Mouse (Mus musculus): ENCODE data around the gene Parp14.

Parp14 gene

DNA sequence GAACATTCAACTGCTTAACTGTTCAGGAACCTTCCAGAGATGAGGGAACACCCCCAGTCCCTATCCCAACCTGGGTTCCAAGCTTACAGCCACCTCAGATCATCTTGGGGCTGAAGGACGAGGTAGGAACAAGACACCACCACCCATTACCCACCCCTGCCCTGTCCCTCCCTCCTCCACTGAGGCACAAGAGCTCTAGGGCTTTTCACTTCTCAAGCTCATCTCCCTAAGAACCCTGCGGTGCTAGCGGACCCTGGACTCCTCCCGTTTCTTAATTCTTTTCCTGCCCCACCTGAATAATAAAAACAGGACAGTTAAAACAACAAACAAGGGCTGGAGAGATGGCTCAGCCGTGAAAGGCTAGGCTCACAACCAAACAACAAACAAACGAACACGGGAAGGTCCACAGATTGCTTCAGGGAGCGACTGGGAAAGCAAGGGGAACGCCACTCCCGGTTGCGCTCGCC lies 730 bp downstream of the Parp14 start:
- in situ Hi-C loops (cut with MseI, MboI): loop anchor here in 1 of 2 experiments (10.0 kb wide), 1 partner anchor 64 kb away; the partner anchor contains the start of genes Dtx3l and Parp9

DNA sequence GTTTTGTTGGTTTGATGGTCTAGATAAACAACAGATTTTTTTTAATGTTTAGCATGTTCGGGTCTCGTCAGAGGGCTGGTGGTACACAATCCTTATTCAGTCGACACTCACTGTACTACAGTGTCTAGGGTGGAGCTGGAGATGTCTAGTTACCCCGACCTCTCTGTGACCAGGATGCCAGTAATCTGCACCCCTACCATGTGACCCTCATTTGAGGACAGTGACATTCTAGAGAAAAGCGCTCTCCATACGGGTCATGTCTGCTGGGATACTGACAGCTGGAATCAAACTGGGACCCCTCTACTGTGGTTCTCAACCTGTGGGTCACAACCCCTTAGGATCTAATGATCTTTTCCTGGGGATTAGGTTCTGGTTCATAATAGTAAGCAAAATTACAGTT lies 1.7 kb downstream of the Parp14 start:
- in situ Hi-C loops (cut with MseI, MboI): loop anchor here in 1 of 2 experiments (10.0 kb wide), 1 partner anchor 65 kb away; the partner anchor contains the start of genes Dtx3l and Parp9

DNA sequence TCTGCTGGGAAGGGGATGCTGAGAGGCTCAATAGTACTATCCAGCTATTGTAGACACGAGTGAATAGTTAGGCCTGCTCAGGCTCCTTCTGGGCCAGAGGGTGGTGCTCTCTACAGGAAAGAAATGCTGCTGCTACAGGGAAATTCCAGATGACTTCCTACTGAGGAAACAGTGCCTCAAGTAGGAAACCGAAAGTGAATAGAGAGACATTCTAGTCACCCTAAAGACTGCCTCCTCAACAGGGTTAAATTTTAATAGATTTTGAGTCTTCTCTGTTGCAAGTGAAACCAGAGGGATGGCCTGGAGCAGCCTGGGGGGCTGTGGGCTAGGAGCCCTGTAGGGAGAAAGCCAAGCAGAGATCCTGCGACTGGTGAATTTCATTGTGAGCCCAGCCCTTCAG lies 2.2 kb downstream of the Parp14 start:
- in situ Hi-C loops (cut with MseI, MboI): no loop called here

DNA sequence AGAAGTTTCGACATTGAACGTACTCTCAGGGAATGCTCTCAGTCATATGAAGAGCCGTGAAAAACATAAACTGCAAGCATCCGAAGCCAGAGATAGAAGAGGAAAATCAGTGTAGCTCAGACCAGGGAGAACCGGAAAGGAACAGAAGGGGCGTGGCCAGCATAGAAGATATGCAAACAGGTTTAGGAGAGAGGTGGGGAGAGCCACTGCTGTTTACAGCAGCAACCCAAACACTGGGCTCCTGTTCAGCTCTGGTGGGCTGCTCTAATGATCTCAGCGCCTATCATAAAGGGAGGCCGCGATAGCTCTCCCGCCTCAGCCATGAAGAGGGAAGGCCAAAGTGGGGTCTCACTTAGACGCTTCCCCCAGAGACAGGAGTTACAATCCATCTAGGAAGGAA lies 3.6 kb downstream of the Parp14 start:
- in situ Hi-C loops (cut with MseI, MboI): no loop called here

DNA sequence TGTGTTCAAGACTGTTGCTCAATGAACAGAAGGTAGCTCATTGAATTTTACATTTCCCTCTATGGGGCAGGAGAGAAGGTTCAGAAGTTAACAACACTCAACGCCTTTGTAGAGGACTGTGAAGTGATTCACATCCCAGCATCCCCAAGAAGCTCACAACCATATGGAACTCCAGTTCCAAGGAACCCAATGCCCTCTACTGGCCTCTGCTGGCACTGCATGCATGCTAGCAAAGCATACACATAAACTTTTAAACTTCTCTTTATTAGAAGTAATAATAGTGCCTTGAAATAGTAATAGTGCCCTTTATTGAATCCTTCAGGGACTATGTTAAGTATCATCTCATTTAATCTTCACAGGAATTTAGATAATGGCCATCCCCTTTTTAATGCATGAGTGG lies 9.3 kb downstream of the Parp14 start:
- in situ Hi-C loops (cut with MseI, MboI): no loop called here

DNA sequence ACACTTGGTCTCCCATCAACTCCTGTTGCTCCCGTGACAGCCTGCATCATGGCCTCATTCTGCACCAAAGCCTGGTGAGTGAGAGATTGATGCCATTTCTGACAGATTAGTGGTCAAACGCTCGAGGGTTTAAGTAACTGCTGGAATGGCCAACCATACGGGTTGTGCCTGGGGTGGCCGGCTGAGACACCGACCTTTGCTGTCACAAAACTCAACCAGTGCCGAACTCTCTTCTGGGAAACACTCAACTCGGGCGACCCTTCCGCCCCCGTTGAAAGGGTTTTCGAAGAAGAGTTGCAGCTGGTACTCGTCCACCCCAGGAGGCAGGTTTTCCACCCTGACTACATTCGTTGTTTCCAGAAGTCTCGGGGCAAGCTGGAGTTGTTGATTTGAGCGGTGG lies 11.1 kb downstream of the Parp14 start:
- in situ Hi-C loops (cut with MseI, MboI): no loop called here

DNA sequence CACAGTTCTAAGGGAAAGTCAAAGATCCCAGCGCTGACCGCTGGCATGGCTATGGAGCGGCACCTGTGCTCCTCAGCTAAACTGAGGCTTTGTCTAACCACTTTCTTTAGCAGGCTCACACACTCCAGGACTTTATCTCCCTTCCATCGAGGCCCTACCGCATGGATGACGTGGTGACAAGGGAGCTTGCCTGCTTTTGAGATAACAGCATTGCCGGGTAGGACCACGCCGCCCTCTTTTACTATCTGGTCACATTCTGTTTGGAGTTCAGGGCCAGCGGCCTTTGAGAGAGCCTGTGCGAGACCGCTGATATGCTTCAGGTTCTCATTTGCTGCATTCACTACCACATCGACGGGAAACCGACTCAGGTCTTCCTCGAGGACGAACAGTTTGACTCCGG lies 14.6 kb downstream of the Parp14 start:
- in situ Hi-C loops (cut with MseI, MboI): no loop called here

DNA sequence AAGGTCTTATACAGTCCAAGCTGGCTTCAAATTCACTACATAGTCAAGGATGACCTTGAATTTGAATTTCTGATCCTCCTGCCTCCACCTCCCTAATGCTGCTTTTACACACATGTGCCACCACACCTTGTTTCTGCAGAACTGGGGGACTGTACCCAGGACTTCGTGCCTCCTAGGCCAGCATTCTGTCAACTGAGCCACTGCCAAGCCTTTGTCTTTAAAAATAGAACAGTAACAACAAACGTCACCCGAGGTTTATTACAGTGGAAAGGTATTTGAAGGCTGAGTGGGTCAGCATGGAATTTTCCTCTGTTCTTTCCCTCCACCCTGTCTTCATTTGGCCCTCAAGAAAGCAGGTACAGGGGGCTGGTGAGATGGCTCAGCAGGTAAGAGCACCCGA lies 15.5 kb downstream of the Parp14 start:
- in situ Hi-C loops (cut with MseI, MboI): no loop called here

DNA sequence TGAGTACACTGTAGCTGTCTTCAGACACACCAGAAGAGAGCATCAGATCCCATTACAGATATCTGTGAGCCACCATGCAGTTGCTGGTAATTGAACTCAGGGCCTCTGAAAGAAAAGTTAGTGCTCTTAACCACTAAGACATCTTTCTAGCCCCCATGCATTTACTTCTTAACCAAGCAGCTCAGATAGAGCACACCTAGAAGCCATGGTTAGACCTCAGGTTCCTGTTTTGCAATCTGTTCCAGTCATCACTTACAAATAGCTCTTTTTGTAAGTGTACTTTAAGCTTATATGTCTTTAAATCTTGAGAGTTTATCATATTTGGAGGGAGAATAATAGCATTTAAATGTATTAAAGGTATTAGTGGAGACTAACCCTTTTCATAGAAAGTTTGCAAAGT lies 24.2 kb downstream of the Parp14 start:
- in situ Hi-C loops (cut with MseI, MboI): no loop called here

DNA sequence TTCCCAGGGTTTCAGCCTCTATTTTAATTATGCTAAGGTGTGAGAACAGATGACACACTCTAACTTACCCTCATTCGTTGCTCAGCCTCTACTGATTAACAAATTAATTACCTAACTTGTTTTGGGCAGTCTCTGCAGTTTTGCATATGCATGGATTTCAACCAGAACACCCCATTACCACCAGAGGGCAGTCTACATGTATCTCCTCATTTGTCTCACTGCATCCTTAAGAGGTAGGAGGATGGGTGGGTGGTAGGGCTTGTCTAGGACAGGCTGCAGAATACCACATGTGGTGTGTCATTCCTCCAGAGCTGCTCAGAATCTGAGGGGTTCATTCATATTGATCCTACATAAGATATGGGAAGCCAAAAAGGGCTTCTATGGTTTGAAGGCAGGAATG lies 31.7 kb downstream of the Parp14 start:
- in situ Hi-C loops (cut with MseI, MboI): no loop called here

DNA sequence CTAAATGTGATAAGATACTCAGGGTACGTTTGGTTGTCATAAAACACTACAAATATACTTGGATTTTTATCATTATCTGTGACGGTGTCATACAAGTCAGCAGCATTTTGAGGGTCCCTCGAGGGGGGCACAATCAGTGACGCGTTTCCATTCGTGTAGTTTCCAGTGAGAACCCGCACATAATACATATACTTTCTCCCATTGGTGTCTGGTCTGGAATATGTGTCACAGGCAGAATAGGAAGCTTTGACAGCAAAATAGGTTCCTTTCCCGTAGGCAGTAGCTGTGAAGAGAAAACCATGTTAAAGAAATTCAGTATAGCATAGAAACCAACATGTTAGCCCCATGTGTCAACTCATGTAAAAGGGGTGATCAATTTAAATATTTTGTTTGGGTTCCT lies 36.7 kb downstream of the Parp14 start:
- in situ Hi-C loops (cut with MseI, MboI): no loop called here

DNA sequence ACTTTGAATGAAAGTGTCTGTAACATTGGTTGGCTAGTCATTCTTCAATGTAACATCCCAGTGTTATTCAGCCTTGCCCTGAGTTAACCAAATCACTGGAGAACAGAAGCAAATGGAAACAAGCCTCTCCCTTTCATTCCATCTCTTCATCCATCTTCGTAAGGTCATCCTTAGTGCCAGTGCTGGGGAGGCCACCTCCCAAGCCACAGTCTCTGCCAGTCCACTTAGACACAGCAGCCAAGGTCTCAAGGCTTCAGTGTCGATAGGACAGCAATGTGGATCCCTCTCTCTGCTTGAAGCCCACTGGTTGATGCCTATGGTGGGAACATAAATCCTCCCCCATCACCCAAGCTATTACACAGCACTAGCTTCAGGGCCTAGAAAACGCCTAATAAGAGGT lies 38.4 kb downstream of the Parp14 start:
- in situ Hi-C loops (cut with MseI, MboI): no loop called here

DNA sequence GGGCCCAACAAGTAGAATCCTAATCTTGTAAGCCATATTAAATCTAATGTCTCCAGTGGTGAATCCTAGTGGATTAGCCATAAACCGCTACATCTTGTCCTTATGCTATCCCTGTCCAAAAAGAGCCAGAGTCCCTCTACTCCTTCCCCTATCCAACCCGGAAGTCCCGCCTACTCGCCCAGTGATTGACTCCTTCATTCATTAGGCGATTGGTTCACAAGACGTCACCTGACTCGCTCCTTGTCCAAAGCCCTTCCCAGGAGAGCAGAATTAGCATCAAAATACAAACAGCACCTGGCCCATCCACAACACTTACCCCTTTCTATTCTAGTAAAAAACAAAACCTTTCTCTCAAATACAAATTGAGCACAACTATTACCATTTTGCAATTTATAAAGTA lies 41.3 kb downstream of the Parp14 start:
- in situ Hi-C loops (cut with MseI, MboI): no loop called here

DNA sequence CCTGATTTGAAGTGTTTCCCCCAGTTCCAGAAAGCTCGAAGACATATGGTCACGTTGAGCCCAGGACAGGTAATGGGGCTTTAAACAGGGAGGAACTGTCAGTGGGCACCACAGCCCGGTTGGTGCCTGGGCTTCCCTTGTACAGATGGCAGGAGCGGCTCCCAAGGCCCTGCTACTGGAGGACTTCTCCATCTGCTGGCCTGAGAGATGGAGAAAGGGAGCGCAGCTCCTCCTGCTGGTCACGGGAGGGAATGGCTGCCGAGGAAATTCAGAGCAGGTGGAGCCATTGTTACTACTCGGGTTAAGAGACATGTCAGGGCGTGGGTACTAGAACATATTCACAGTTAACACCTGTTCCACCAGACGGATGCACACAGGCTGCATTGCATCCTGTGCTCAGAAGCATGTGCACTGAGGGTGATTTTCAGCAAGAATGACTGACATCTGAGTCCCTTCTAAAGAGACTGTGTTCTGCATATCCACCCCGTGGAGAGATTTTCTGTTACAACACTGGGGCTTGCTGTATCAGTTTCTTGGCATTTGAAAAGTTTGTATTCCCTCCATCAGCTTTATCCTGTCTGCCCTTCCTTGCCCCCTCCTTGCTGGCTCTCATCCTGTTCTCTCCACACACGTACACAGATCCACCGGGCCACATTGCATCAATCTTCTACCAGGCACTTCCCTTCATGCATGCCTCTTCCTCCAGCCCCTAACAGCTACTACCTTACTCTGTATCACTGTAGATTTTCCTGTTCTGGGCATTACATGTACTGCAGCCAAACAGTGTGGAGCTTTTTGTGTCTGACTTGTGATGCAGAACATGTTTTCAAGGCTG lies 53.9 kb downstream of the Parp14 start:
- in situ Hi-C loops (cut with MseI, MboI): loop anchor here (5.0 to 10.0 kb wide), 2 partner anchors 83 to 85 kb away; no protein-coding TSS in a partner anchor

DNA sequence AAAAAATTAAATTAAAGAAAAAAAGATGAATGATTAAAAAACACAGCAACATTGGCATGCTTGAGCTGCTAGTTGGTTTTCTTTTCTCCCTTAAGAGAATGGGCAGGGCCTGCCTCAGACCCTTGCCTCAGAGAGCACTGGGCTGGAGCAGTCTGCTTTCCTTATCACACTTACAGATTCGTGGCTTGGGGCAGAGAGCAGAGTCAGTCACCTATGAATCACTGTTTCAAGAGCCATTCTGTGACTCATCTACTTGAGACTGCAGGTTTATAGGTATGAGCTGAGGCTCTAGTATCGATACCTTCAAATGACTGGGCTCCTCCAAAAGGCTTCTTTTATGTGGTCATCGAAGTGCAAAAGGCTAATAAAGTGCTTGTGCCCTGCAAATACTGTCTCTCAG lies 58.2 kb downstream of the Parp14 start:
- in situ Hi-C loops (cut with MseI, MboI): loop anchor here in 1 of 2 experiments (10.0 kb wide), 1 partner anchor 78 kb away; no protein-coding TSS in a partner anchor

DNA sequence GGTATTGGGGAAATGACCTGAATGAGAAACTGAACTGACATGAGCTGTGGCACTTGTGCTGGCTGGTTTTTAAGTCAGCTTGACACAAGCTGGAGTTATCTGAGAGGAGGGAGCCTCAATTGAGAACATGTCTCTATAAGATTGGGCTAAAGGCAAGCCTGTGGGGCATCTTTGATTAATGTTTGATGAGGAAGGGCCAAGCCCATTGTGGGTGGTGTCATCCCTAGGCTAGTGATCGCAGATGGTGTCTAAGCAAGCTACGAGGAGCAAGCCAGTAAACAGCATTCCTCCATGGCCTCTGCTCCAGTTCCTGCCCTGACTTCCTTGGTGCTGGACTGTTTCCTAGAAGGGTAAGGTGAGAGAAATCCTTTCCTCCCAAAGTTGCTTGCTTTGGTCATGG lies 62.5 kb downstream of the Parp14 start:
- in situ Hi-C loops (cut with MseI, MboI): no loop called here

DNA sequence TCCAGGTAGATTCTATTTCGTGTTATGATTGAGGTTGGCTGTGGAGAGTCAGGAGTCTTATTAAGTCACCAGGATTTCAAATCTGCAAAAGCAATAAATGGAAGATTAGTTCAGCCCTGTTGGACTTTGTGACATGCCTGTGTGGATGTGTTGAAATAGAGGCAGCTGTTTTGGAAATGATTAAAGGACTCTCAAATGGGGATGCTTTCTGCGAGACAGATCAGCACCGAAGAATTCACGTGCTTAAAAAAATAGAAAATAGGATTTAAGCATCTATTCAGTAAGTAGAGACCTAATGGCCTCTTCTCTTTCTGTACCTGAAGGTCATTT lies 63.7 kb downstream of the Parp14 start:
- in situ Hi-C loops (cut with MseI, MboI): no loop called here

DNA sequence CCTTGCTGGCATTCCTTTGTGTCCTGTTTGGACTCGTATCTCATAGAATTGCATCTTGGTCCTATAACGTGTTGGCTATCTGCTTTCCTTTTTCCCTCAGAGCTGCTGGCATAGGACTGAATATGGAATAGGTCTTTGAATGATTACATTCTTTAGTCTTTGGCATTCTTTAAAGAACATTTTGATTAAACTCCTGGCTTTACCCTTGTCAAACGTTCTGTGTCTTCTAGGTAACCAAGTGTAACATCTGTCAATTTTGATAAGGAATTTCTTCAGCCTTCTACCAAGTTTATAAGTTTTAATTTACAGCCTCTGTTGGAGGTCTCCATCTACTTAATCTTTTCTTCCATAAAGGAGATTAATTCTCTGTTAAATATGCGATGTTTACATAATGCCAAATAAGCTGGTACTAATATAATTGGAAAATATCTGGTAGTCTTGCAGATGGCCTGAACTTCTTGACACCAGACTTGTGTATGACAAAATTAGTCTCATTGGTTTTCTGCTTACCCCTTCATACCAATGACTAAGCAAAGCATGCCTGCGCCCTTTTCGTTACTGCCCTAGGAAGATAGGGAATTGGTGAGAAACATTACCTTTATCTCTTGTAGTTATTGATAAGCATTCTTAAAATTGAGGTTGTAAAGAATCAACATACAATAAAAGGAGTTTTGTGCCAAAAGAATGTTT lies 64.2 kb downstream of the Parp14 start:
- in situ Hi-C loops (cut with MseI, MboI): no loop called here

DNA sequence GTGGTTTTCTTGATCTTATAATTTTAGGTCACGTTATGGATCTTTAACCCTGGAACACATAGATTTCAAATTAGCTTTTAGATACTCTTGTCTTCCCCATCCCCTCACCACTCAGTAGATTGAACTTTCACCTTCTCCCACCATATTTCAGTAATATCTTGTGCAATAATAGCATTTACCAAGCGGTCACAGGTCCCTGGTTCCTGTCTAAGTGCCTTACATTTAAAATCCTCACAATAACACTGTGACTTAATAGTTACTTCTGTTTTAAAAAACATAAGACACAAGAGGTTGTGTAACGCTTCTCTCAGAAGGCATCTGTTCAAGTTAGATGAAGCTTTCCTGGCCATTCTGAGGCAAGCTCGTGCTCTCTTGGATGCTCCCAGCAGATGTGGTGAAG lies 67.6 kb downstream of the Parp14 start:
- in situ Hi-C loops (cut with MseI, MboI): no loop called here

DNA sequence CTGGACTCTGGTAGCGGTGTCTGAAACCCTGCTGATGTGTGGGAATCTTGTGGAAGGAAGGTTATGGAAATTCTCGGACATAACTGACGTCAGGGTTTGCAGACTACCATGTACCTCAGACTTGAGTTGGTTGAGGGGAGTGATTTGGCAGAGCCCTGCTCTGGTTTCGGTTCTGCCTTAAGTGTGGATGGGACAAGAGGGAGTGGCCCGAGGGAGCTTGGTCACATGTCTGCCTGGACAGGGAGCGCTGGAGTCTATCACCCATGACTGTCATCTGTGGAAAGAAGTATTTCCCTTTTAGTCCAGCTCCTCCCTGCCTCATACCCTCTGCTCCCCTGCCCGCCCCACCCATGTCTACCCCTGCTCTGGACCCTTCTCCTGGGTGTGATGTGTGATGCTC lies 69.2 kb downstream of the Parp14 start:
- in situ Hi-C loops (cut with MseI, MboI): no loop called here

DNA sequence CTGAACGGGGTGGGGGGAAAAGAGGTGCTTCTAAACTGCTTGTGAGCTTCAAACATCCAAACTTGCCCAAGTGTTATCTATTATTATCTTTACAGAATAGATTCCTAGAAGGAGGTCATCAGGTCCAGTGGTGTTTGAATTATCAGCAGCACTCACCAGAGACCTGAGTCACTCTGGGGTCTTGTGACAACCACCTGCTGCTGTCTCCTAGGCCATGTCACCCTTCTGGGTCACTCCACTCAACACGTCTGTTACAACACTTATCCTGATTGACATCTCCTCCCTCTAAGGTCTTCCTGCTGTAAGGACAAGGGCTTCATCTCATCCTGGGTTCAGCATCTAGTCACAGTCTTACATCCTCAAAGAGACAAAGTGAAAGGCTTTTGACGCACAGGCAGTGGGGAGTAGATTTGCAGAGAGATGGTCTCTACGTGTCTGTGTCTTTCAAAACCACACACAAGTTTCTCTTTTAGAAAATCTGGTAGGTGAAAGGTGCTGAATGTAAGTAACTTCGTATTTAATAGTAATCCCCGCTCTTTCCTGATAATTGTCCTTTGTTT lies 79.3 kb downstream of the Parp14 start:
- in situ Hi-C loops (cut with MseI, MboI): no loop called here

DNA sequence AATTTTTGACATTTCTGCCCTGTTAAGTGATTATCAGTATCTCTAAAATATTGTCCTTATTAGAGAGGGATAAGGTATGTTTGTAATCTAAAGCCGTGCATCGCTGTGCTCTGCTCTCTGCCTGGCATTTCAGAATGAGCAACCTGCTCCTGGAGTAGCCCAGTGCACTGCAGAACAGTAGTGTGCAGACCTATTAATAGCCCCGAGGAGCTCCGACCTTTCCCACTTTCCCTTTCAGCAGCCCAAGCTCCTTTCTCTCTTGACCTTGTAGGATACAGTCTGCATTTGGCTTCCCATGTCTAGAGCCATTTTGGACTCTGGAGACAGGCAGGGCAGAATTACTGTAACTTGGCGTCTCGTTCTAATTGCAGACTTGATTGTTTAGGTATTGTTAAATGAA lies 83.0 kb downstream of the Parp14 start:
- in situ Hi-C loops (cut with MseI, MboI): no loop called here
